In the genomic region with DNA sequence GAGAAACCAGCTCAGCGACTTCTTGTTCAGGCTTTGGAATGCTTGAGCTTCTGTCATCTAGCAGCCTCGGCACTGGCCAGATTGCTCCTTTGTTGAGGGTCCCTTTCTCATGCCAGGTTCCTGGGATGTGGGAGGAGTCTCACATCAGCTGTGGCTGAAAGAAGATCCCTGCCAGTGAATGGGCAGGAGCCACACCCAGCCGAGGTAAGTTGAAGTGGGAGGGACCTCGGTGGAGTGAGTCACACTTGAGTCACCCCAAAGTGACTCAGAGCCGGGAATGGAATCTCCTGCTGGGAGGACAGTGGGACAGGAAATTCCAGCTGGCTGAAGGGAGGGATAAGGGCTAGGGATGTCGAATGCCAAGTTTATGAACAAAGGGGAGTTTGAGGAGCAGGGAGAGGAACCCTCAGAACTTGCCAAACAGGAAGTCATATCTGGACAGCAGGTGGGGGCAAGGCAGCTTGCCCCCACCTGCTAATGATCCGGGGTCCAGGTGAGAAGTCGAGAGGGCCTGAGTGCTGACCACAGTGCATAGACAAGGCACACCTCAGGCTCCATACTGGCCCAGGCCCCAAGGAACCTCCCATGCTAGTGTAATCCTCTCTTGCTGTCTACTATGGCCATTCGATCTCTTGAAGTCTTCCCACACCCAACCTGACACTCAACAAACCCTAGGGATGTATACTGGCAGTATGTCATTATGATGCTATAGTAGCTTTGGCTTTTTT, we compare ENCODE assay signal across 9 mouse cellular contexts. TPM values are rescaled to one million over a fixed set of nuclear protein-coding genes. Genes with fewer than 3 reads are reported as not detected.
DNase-seq lines count a peak whose midpoint lies in the region; ATAC-seq lines count a peak whose summit lies in the region.
"Had no signal": no experiment of that assay in that cellular context is flagged by ENCODE, and none has a peak within 500 bp of the region (broad histone marks: within the 10 kb centered on the region; RNA-seq: fewer than 3 reads in every experiment).

No protein-coding gene starts in this region.

- WGBS in forebrain, embryonic 11.5 days: 21% methylated on average over 9 of the region's 9 CpGs
- WGBS in forebrain, embryonic 16.5 days: 27% methylated on average over 9 of the region's 9 CpGs
- 17% methylated on average over 9 of the region's 9 CpGs for WGBS in hindbrain, embryonic 16.5 days
- WGBS in liver, embryonic 16.5 days (ENCODE audit: insufficient replicate concordance): 23% methylated on average over 9 of the region's 9 CpGs

- no peak overlapping the region for H3K9ac ChIP-seq in forebrain, embryonic 11.5 days (ENCODE audit: low read length)
- no peak overlapping the region for H3K9ac ChIP-seq in forebrain, embryonic 16.5 days (replicated peaks; ENCODE audit: low read depth, low read length)
- H3K9ac ChIP-seq in hindbrain, embryonic 16.5 days (ENCODE audit: low read depth, low read length): no peak overlapping the region
- no peak overlapping the region for H3K9ac ChIP-seq in liver, embryonic 16.5 days (ENCODE audit: low read depth, low read length)
- H3K9ac ChIP-seq: midbrain, embryonic 12.5 days had no signal

- H3K4me3 ChIP-seq in forebrain, embryonic 11.5 days (ENCODE audit: low read depth, low read length): no peak overlapping the region
- H3K4me3 ChIP-seq in forebrain, embryonic 16.5 days (replicated peaks; ENCODE audit: low read length): no peak overlapping the region
- H3K4me3 ChIP-seq in hindbrain, embryonic 16.5 days (ENCODE audit: low read length): no peak overlapping the region
- H3K4me3 ChIP-seq in liver, embryonic 16.5 days (ENCODE audit: low read depth, low read length): no peak overlapping the region
- H3K4me3 ChIP-seq: midbrain, embryonic 12.5 days had no signal

- no peak overlapping the region for H3K4me2 ChIP-seq in forebrain, embryonic 11.5 days (ENCODE audit: low read depth, low read length, severe bottlenecking)
- no peak overlapping the region for H3K4me2 ChIP-seq in forebrain, embryonic 16.5 days (ENCODE audit: low read length)
- H3K4me2 ChIP-seq in hindbrain, embryonic 16.5 days (ENCODE audit: low read length): no peak overlapping the region
- no peak overlapping the region for H3K4me2 ChIP-seq in liver, embryonic 16.5 days (ENCODE audit: low read depth, low read length)
- H3K4me2 ChIP-seq: midbrain, embryonic 12.5 days had no signal

- no peaks in the 10 kb centered on the region for H3K27me3 ChIP-seq in forebrain, embryonic 11.5 days (ENCODE audit: control insufficient read depth, insufficient read depth, low read length)
- no peaks in the 10 kb centered on the region for H3K27me3 ChIP-seq in forebrain, embryonic 16.5 days (replicated peaks; ENCODE audit: control insufficient read depth, insufficient read depth, low read length)
- no peaks in the 10 kb centered on the region for H3K27me3 ChIP-seq in hindbrain, embryonic 16.5 days (replicated peaks; ENCODE audit: control insufficient read depth, insufficient read depth, low read length)
- H3K27me3 ChIP-seq in liver, embryonic 16.5 days (ENCODE audit: control insufficient read depth, insufficient read depth, low read depth, low read length): no peaks in the 10 kb centered on the region
- H3K27me3 ChIP-seq: midbrain, embryonic 12.5 days had no signal

- no peaks in the 10 kb centered on the region for H3K36me3 ChIP-seq in forebrain, embryonic 11.5 days (ENCODE audit: control insufficient read depth, insufficient read depth, low read length)
- no peaks in the 10 kb centered on the region for H3K36me3 ChIP-seq in forebrain, embryonic 16.5 days (ENCODE audit: control insufficient read depth, insufficient read depth)
- no peaks in the 10 kb centered on the region for H3K36me3 ChIP-seq in hindbrain, embryonic 16.5 days (ENCODE audit: control insufficient read depth, insufficient read depth, low read length)
- no peaks in the 10 kb centered on the region for H3K36me3 ChIP-seq in liver, embryonic 16.5 days (ENCODE audit: control insufficient read depth, insufficient read depth)
- H3K36me3 ChIP-seq: midbrain, embryonic 12.5 days had no signal

- DNase-seq in forebrain, embryonic 11.5 days (ENCODE audit: low spot score): no peak
- DNase-seq in R1 (ENCODE audit: low read depth, low spot score): peak; percentile 99
- DNase-seq in fibroblast of lung, adult 2 months (ENCODE audit: low read depth): peak; percentile 74
- DNase-seq in urinary bladder, adult 2 months (ENCODE audit: low spot score): peak; percentile 26

- no peaks in the 10 kb centered on the region for H3K4me1 ChIP-seq in forebrain, embryonic 11.5 days (replicated peaks; ENCODE audit: control insufficient read depth, insufficient read depth, low read length)
- no peaks in the 10 kb centered on the region for H3K4me1 ChIP-seq in forebrain, embryonic 16.5 days (replicated peaks; ENCODE audit: control insufficient read depth, insufficient read depth, low read length)
- H3K4me1 ChIP-seq in hindbrain, embryonic 16.5 days (ENCODE audit: control insufficient read depth, insufficient read depth, low read depth, low read length): no peaks in the 10 kb centered on the region
- H3K4me1 ChIP-seq in liver, embryonic 16.5 days (ENCODE audit: control insufficient read depth, low read depth, low read length): no peaks in the 10 kb centered on the region; the same call in 1 of the 2 replicates
- H3K4me1 ChIP-seq: midbrain, embryonic 12.5 days had no signal

- peak; percentile 27; the same call in 1 of the 2 replicates for ATAC-seq in forebrain, embryonic 11.5 days (replicated peaks; ENCODE audit: low FRiP score)
- no peak for ATAC-seq in forebrain, embryonic 16.5 days
- peak; percentile 24; the same call in 1 of the 2 replicates for ATAC-seq in hindbrain, embryonic 16.5 days
- ATAC-seq in liver, embryonic 16.5 days (ENCODE audit: low read depth): peak; percentile 43; the same call in 1 of the 2 replicates
- no peak for ATAC-seq in CD4-positive, CD25-positive, alpha-beta regulatory T cell, adult 4 months

- no peaks in the 10 kb centered on the region for H3K9me3 ChIP-seq in forebrain, embryonic 11.5 days (ENCODE audit: control insufficient read depth, low read length)
- no peaks in the 10 kb centered on the region for H3K9me3 ChIP-seq in forebrain, embryonic 16.5 days (ENCODE audit: control insufficient read depth, low read length)
- H3K9me3 ChIP-seq in hindbrain, embryonic 16.5 days (ENCODE audit: control insufficient read depth, low read length): no peaks in the 10 kb centered on the region
- no peaks in the 10 kb centered on the region for H3K9me3 ChIP-seq in liver, embryonic 16.5 days (replicated peaks; ENCODE audit: control insufficient read depth, low read length)
- H3K9me3 ChIP-seq: midbrain, embryonic 12.5 days had no signal

- H3K27ac ChIP-seq in forebrain, embryonic 11.5 days (ENCODE audit: low read depth, low read length): no peak overlapping the region
- H3K27ac ChIP-seq in forebrain, embryonic 16.5 days (ENCODE audit: low read length): no peak overlapping the region
- no peak overlapping the region for H3K27ac ChIP-seq in hindbrain, embryonic 16.5 days (ENCODE audit: low read depth, low read length)
- H3K27ac ChIP-seq in liver, embryonic 16.5 days (ENCODE audit: low read length): no peak overlapping the region
- H3K27ac ChIP-seq: midbrain, embryonic 12.5 days had no signal

RNA-seq across cellular contexts. Expression of a gene that starts 27.1 kb away (rescaled TPM):
- polyA plus RNA-seq in forebrain, embryonic 11.5 days (2014; fragmentation: Nextera tagmentation; extraction: Ambion mirVana): 44.5 and 45.1 TPM in 2 replicates
- polyA plus RNA-seq in forebrain, embryonic 16.5 days (2015; fragmentation: Nextera tagmentation; extraction: Ambion mirVana): 31.1 and 31.7 TPM in 2 replicates
- 28.9 and 30.2 TPM in 2 replicates for polyA plus RNA-seq in hindbrain, embryonic 16.5 days (2015; fragmentation: Nextera tagmentation; extraction: Ambion mirVana)
- 15.0 and 15.4 TPM in 2 replicates for polyA plus RNA-seq in liver, embryonic 16.5 days (2015; fragmentation: Nextera tagmentation; extraction: Ambion mirVana)
- polyA plus RNA-seq in urinary bladder, adult 2 months (2012; rRNA removed): 69.2 and 75.1 TPM in 2 replicates
- polyA plus RNA-seq in CD4-positive, CD25-positive, alpha-beta regulatory T cell, adult 4 months (2017; shearing (Covaris generic)): 10 to 100 TPM in 1 of 2 experiments, 1 to 10 TPM in 1; 7.4 to 13.1 TPM

RNA-seq across cellular contexts. Expression of a gene that starts 31.6 kb away (rescaled TPM):
- 2,631 and 2,769 TPM in 2 replicates for polyA plus RNA-seq in forebrain, embryonic 11.5 days (2014; fragmentation: Nextera tagmentation; extraction: Ambion mirVana)
- polyA plus RNA-seq in forebrain, embryonic 16.5 days (2015; fragmentation: Nextera tagmentation; extraction: Ambion mirVana): 3,396 and 3,669 TPM in 2 replicates
- 3,926 and 4,269 TPM in 2 replicates for polyA plus RNA-seq in hindbrain, embryonic 16.5 days (2015; fragmentation: Nextera tagmentation; extraction: Ambion mirVana)
- 255 and 258 TPM in 2 replicates for polyA plus RNA-seq in liver, embryonic 16.5 days (2015; fragmentation: Nextera tagmentation; extraction: Ambion mirVana)
- polyA plus RNA-seq in urinary bladder, adult 2 months (2012; rRNA removed): 471 and 572 TPM in 2 replicates
- 1,000 to 10,000 TPM; 3,536 to 4,629 TPM for polyA plus RNA-seq in CD4-positive, CD25-positive, alpha-beta regulatory T cell, adult 4 months (2017; shearing (Covaris generic))

Comparison
In these comparisons a context has a peak if more than half of its experiments do, and no peak if none do; other contexts are left out.
1. ATAC-seq: peak in forebrain, embryonic 11.5 days (single experiment), hindbrain, embryonic 16.5 days (single experiment) and liver, embryonic 16.5 days (single experiment); none in forebrain, embryonic 16.5 days (single experiment) and CD4-positive, CD25-positive, alpha-beta regulatory T cell, adult 4 months (single experiment).